Mouse (Mus musculus) bone marrow macrophage, adult 2 months (primary cell): ENCODE measurements around the gene Cxcr5.

Source experiments
- CTCF ChIP-seq: IDR thresholded peaks from 2 replicates; pipeline ENCODE4 v1.5.1; 2012; ENCODE audit warnings: low read depth, mild to moderate bottlenecking, low read length, moderate library complexity
- POLR2A ChIP-seq: IDR thresholded peaks from 2 replicates; pipeline ENCODE4 v1.6.1; 2012; ENCODE audit warnings: mild to moderate bottlenecking, low read depth, low read length, borderline replicate concordance

DNA sequence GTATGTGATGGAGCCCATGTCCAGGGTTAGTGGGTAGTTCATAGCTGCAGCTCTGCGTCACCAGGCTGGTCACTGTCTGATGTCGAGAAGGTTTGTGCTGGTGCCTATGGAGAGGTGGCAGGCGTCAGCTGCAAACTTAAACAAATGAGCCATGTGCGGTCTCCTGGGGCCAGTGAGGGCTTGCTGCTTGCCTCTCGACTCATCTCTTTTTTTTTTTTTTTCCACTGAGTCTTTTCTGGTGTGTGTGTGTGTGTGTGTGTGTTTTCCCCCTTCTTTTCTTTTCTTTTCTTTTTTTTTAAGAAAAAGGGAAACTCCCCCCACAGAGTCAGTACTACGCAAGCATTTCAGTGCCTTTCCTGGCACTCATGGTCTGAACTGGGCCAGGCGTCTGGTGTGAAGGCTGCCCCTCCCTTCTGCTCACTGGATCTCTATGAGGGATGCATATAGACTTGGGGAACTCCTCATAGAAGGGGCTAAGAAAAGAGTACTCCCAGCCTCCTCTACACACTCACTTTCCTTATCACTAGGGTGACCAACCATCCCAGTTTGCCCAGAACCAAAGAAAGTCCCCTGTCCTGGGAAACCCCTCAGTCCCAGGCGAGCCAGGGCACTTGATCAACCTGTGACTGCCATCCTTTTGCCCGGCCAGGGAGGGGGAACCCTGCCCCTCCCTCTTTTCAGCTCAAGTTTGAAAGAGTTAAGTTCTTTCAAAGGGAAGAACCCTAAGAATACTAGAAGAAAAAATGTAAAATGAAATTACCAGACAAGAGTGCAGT is 35.2 kb downstream of the Cxcr5 start:
- TF ChIP-seq POLR2A (no peak), CTCF (no peak)
